Mouse (Mus musculus): ENCODE measurements at regions not wholly inside any gene's neighbourhood (a gene's known extent, or its start where the extent isn't known, plus 50 kb on each side); places are given as distances from the start of the nearest gene placed in this dataset.

- DNase-seq = peak; percentile 68
Observed at GRCm38 (mm10) chr2:172779096-172779495, 161.0 kb downstream of the Bmp7 start.

DNA sequence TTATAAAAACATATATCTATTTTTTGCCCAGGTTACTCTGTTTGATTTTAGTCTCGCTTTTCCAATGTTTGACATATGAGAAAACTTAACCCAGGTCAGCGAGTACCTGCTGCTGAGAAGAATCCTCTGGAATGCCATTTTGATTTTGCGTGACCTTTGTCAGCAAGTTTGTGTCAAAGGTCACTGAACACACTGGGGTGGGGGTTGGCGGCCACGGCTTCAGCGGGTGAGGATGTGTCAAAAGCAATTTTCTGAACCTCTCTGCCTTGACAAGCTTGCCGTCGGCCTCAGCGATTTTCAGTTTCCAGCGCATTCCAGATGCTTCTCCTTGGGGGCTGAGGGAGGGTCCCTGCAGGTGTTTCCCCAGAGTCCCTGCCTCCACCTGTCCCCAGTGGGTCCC is 157.4 kb downstream of the Bmp7 start:
- no peak for DNase-seq

DNA sequence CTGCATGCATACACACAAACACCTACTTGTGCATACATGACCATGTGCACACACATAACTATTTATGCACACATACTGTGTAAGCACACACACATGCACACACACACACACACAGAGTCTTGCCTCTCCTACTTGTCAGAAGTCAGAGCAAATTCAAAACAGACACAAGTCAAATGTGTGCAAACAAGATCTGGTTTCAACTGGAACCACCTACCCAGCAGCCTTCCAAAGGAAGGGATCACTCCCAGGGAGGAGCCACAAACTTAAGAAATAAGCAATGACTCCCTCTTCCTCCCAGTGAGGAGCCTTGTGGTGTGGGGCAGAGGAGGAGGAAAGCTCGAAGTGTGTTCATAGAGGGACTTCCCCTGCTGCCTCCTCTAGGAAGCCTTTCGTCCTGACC is 153.8 kb downstream of the Bmp7 start:
- no peak for DNase-seq

DNA sequence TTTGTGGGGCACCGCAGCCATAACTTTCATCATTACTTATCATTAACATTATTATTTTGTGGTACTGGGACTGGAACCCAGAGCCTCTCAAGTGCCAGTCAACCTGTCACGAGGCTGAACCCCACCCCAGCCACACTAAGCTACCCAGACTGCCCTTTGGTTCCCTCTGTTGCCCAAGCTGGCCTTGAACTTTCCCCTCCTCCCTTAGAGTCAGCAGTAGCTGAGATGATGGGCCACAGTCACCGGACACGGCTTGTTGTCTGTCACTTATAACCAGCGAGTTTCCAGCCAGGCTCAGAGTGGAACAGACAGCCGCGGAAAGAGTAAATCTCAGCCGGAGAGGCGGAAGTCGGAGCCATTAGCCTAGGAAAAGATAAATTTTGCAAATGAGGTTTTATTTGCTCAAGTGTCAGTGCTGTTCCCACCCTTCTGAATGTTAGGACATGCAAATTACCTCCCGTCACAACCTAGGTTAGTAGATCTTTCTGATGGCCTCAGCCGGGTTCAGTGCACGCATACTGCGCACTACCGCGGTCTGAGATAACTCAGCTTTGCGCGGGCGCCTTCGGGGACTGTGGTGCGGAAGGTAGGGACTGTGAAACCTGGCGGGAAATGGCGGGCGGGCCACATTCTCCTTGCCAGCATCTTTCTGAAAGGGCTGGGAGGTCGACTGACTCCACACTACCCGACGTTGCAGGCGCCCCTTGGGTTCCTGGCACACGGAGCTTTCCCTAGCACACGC is 152.7 kb downstream of the Bmp7 start:
- no peak for DNase-seq

DNA sequence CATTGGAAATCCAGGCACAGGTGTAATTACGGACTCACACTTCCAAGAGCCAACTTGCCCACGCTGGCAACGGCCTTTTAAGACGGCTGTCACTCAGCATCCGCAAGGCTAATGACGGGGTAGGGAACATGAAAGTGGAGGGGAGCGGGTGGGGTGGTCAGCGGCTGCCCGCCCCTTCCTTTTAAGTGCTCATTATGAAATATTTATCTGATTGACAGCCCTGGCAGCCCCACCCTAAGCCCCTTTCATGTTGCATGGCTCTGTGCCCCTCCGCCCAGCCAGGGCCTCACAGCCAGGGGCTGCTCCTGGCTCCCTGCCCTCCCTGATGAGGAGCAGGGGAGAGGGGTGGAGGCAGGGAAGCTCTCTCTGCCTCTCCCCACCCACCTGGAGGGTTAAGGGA is 150.9 kb downstream of the Bmp7 start:
- DNase-seq = peak; percentile 70

GRCm38 (mm10) chr2:172792555-172792954 is 147.6 kb downstream of the Bmp7 start:
- no peak for DNase-seq

DNA sequence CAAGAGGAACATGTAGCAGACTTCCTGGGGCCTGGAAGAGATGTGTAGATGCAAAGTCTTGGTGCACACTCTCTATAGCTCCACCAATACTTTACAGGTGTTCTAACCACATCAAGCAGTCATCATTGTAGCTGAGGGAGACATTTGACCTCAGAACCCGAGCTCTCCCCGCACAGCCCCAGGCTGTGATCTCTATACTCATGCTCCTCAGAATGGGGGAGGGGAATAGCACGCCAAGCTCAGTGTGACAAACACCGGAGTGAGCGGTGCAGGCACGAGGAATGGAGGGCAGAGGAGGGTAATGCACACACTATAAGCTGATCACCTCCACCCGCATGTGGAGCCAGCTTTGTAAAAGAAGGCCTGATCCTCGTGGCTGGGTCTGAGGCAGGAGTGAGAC is 146.1 kb downstream of the Bmp7 start:
- no peak for DNase-seq

- DNase-seq = no peak
Observed at GRCm38 (mm10) chr2:172794771-172795170, 145.3 kb downstream of the Bmp7 start.

GRCm38 (mm10) chr2:172796104-172796503 is 144.0 kb downstream of the Bmp7 start:
- DNase-seq = no peak

GRCm38 (mm10) chr2:172796955-172797354 is 143.2 kb downstream of the Bmp7 start:
- DNase-seq = no peak

GRCm38 (mm10) chr2:172799951-172800350 is 140.2 kb downstream of the Bmp7 start:
- DNase-seq = peak; percentile 23

GRCm38 (mm10) chr2:172800801-172801200 is 139.3 kb downstream of the Bmp7 start:
- DNase-seq = no peak

DNA sequence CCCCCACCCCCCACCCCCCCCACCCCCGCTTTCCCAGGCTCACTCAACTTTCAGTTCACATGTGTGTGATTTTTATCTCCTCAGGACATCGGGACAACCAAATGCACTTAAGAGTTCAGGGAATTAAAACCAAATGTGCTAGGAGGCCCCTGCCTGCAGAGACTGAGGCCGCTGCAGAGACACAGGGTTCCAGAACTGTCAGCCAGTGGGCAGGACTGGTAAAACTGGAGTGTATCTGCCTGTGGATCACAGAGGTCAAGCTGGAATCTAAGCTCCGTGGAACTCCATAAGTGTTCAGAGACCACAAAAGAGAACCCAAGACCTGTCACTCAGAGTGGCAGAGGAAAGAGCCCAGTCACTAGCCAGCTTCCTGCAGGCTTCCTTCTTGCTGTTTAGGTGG is 138.3 kb downstream of the Bmp7 start:
- DNase-seq = no peak

DNA sequence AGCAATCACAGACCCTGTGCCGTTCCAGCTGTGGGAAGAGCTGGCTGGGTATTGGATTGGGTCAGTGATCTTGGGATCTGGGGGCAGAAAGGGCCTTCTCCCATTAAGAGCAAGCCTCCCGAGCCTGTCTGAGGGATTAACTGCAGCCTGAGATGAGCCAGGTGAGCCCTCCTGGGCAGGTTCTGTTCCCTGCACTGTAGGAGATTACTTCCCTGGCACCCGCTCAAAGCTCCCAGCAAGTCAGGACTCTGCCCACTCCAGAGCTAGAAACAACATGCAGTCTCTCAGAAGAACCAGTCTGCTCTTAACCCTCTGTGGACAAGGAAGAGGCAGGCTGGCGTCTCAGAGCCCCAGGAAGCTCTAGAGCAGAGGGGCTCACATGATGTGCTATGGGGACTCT is 132.7 kb downstream of the Bmp7 start:
- no peak for DNase-seq

- no peak for DNase-seq
Observed at GRCm38 (mm10) chr2:172809306-172809705, 130.8 kb downstream of the Bmp7 start.

GRCm38 (mm10) chr2:172813319-172813718 is 126.8 kb downstream of the Bmp7 start:
- no peak for DNase-seq

GRCm38 (mm10) chr2:172813906-172814305 is 126.2 kb downstream of the Bmp7 start:
- DNase-seq = no peak

DNA sequence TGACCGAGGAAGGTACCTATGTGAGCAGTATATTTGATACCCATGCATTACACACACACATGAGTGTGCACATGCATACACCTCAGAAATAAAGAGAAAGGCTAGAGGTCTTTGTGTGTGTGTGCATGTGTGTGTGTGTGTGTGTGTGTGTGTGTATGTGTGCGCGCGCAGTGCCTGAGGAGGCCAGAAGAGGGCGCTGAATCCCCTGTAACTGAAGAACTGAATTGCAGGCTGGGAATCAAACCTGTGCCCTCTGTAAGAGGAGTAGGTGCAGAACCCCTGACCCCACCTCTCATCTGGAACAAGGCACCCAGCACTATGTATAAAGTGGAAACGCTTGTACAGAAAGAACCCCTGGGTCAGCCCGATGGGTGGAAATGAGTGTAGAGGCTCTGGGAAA is 125.0 kb downstream of the Bmp7 start:
- no peak for DNase-seq

DNA sequence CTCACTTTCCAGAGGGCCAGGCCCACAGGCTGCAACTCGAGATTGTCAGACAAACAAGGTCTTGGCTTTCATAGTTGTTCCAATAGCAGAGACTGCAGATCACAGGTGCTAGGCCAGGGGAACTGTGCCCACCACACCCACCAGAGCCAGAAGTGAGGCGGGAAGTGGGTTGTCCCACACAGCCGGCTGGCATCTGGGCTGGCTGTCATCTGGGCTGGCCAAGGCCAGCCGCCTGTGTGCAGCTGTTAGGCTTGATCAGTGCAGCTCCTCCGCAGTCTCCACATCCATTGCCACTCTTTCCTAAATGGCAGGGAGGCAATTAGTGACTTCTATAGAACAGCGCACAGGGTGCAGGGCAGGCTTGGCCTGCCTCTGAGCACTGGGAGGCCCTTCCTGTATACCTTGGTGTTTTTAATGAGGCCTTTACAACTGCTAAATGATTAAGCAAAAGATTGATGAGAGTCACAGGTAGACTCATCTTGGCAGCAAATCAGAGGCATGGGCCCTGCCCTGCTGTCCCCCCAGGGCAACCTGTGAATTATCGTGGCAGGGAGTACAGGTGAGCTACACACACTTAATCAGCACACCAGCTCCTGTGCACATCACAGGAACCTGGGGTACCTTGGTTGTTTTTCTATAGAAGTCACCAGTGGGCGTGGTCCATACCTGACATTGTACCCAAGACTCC is 122.9 kb downstream of the Bmp7 start:
- no peak for DNase-seq
